Mouse (Mus musculus) forebrain, embryonic 10.5 days (tissue): ENCODE measurements around the gene Ube2i. TPM values are rescaled to one million over a fixed set of nuclear protein-coding genes. Genes with fewer than 3 reads are reported as not detected.
"Not testable (repeated sequence)": the region's sequence is repeated elsewhere in the genome, so short reads cannot be mapped to it uniquely, and the experiment has no call there.

Experiments used
- DNase-seq: peaks from one replicate; pipeline ENCODE4 v3.0.0-alpha.2; 2017; ENCODE audit warnings: low spot score; ENCODE audit errors: extremely low spot score
- H3K27ac ChIP-seq: fragments of 300-500 bp; sonication (generic); 2 replicates; pipeline ENCODE4 v1.5.1; 2016; ENCODE audit warnings: mild to moderate bottlenecking
- H3K27me3 ChIP-seq: fragments of 300-500 bp; sonication (generic); 2 replicates; pipeline ENCODE4 v1.6.1; 2016; ENCODE audit warnings: mild to moderate bottlenecking; ENCODE audit not compliant: poor library complexity, severe bottlenecking
- H3K36me3 ChIP-seq: fragments of 300-500 bp; sonication (generic); replicated peaks from 2 replicates; pipeline ENCODE4 v1.6.1; 2016; ENCODE audit warnings: mild to moderate bottlenecking, moderate library complexity
- H3K4me1 ChIP-seq: fragments of 300-500 bp; sonication (generic); 2 replicates; pipeline ENCODE4 v1.6.1; 2016
- H3K4me3 ChIP-seq: fragments of 300-500 bp; sonication (generic); 2 replicates; pipeline ENCODE4 v1.5.1; 2016; ENCODE audit warnings: mild to moderate bottlenecking, moderate library complexity
- H3K9me3 ChIP-seq: fragments of 300-500 bp; sonication (generic); 2 replicates; pipeline ENCODE4 v1.6.1; 2016; ENCODE audit warnings: mild to moderate bottlenecking, moderate library complexity
- WGBS: fragments of 180-500 bp; shearing (Covaris S2); methylation state at CpG from one replicate; pipeline ENCODE4 v1.1.7; 2016; 5-methylcytosine and 5-hydroxymethylcytosine counted together
- microRNA-seq: library from miRNA; unstranded; fragments of <30 nt; microRNA quantifications from one replicate; pipeline ENCODE4, GENCODE M21; 2017
- polyA plus RNA-seq: library from polyadenylated mRNA; unstranded; fragments of >200 nt; fragmentation: Nextera tagmentation; extraction: Ambion mirVana; gene quantifications from 2 replicates; pipeline ENCODE4 v1.2.1, GENCODE M21; 2016

The Ube2i gene
- polyA plus RNA-seq, 1 experiment from 2014 or later = 919 TPM

DNA sequence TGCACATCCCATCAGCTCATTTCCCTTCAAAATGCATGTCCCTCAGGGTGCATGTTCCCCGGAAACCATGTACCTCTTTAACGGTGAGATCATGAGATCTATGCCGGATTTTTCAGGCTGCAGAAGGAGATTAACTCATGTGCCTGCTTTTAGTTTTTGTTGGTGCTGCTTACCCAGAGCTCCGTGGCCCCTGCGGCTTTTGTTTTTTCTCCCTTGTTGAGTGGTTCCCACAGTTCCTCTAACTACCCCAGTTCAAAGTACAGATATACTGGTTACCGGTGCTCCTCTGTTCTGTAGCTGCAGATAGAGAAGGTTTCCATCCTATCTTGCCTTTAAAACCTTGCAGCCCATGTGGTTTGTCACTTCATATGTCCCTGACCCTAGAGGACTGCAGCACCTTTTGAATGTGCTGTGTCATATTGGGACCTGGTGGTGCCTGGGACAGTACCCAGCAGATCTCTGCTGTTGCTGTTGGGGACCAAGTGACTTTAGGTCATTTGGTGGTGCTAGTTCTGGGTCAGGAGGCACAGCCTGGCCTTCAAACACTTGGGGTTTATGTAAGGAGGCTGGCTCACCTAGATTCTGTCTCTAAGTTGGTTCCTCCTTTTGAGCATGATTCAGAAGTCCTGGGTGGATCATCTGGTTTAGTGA, 51.3 kb downstream of the Ube2i start:
- Histone ChIP-seq H3K4me3 (peak overlapping the region; percentile 59), H3K4me1 (peaks cover 22% of the 10 kb centered on the region), H3K27me3 (0 out of 2 replicates have a peak, but pooled peaks cover 17% of the 10 kb centered on the region), H3K27ac (peak overlapping the region; percentile 45), H3K36me3 (peaks cover 15% of the 10 kb centered on the region), H3K9me3 (no peaks in the 10 kb centered on the region)
- no peak for DNase-seq
- 39% methylated on average over 6 of the region's 6 CpGs for WGBS

GRCm38 (mm10) chr17:25222504-25222940, 51.9 kb downstream of the Ube2i start:
- not testable (repeated sequence) for H3K9me3 ChIP-seq, DNase-seq
- 0 out of 2 replicates have a peak, but pooled peaks cover 17% of the 10 kb centered on the region for H3K27me3 ChIP-seq
- 7% methylated on average over 14 of the region's 28 CpGs for WGBS
- H3K36me3 ChIP-seq = peaks cover 15% of the 10 kb centered on the region
- peak overlapping the region; percentile 45 for H3K27ac ChIP-seq
- peaks cover 22% of the 10 kb centered on the region for H3K4me1 ChIP-seq
- H3K4me3 ChIP-seq = peak overlapping the region; percentile 59

GRCm38 (mm10) chr17:25221821-25222503, 52.5 kb downstream of the Ube2i start:
- under 1% methylated on average over 18 of the region's 30 CpGs for WGBS
- peaks cover 22% of the 10 kb centered on the region for H3K4me1 ChIP-seq
- H3K9me3 ChIP-seq = no peaks in the 10 kb centered on the region
- H3K36me3 ChIP-seq = peaks cover 15% of the 10 kb centered on the region
- peak overlapping the region; percentile 77 for H3K27ac ChIP-seq
- peak; percentile 53 for DNase-seq
- peak overlapping the region; percentile 59 for H3K4me3 ChIP-seq
- H3K27me3 ChIP-seq = 0 out of 2 replicates have a peak, but pooled peaks cover 17% of the 10 kb centered on the region

- DNase-seq = no peak
- peaks cover 17% of the 10 kb centered on the region for H3K36me3 ChIP-seq
- no peak overlapping the region for H3K27ac ChIP-seq
- 100% methylated on average over 1 of the region's 1 CpGs for WGBS
- no peak overlapping the region for H3K4me3 ChIP-seq
- no peaks in the 10 kb centered on the region for H3K9me3 ChIP-seq
- 0 out of 2 replicates have a peak, but pooled peaks cover 17% of the 10 kb centered on the region for H3K27me3 ChIP-seq
- peaks cover 22% of the 10 kb centered on the region for H3K4me1 ChIP-seq
Measured at GRCm38 (mm10) chr17:25220746-25221145, 53.7 kb downstream of the Ube2i start.

DNA sequence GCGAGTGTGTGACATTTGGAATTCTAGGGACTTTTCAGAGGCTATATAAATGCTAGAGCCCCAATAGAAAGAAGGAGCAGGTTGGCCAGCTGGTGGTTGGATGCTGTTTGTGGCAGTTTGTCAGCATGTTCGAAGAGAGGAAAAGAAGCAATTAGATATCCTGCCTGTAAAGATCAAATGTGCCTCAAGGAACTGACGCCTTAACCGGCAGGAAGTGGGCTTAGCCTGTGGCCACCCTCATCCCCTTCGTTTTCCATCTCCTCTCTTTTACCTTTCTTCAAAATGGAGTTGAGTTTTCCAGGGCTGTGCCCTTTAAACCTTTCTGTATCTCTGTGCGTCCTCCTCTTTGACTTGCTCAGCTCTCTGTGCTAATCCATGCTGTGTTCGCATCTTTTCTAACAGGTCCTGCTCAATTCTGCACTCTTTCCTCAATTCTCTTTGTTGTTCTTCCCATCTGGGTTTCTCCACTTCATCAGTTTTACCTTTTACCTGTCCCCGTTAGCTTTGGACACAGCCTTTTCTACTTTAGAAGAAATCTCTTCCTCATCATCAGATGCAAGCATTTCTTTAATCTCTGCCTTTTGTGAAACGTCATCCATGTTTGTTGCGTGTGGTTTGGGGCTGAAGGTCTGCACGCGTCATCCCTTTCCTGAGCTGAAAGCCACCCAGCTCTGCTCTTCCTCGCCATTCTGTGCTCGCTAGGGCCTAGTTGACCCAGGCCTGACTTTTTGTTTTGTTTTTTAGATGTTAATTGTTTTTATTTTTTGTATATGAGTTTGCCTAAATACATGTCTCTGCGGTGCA, 54.7 kb downstream of the Ube2i start:
- H3K27ac ChIP-seq = no peak overlapping the region
- peaks cover 22% of the 10 kb centered on the region for H3K4me1 ChIP-seq
- WGBS = 92% methylated on average over 15 of the region's 15 CpGs
- H3K4me3 ChIP-seq = no peak overlapping the region
- no peaks in the 10 kb centered on the region for H3K9me3 ChIP-seq
- H3K36me3 ChIP-seq = peaks cover 28% of the 10 kb centered on the region
- 0 out of 2 replicates have a peak, but pooled peaks cover 17% of the 10 kb centered on the region for H3K27me3 ChIP-seq
- no peak for DNase-seq

GRCm38 (mm10) chr17:25218967-25219366, 55.5 kb downstream of the Ube2i start:
- DNase-seq = no peak
- Histone ChIP-seq H3K4me3 (no peak overlapping the region), H3K4me1 (peaks cover 22% of the 10 kb centered on the region), H3K36me3 (peaks cover 35% of the 10 kb centered on the region), H3K27me3 (0 out of 2 replicates have a peak, but pooled peaks cover 17% of the 10 kb centered on the region), H3K9me3 (no peaks in the 10 kb centered on the region), H3K27ac (no peak overlapping the region)
- WGBS = 92% methylated on average over 9 of the region's 9 CpGs

DNA sequence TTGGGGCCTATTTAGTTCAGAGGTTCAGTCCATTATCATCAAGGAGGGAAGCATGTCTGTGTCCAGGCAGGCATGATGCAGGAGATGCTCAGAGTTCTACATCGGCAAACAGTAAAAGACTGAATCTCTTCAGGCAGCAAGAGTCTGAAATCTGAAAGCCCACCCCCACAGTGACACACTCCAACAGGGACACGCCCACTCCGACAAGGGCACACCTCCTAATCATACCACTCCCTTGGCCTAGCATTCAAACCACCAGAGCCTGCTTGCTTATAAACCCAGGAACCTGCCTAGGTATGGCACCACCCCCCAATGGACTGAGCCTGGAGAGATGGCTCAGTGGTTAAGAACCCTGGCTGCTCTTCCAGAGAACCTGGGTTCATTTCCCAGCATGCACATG, 59.0 kb downstream of the Ube2i start:
- H3K9me3 ChIP-seq = no peaks in the 10 kb centered on the region
- H3K4me3 ChIP-seq = no peak overlapping the region
- WGBS = 87% methylated on average over 3 of the region's 3 CpGs
- DNase-seq = no peak
- 0 out of 2 replicates have a peak, but pooled peaks cover under 1% of the 10 kb centered on the region for H3K27me3 ChIP-seq
- peaks cover 65% of the 10 kb centered on the region for H3K36me3 ChIP-seq
- H3K4me1 ChIP-seq = no peaks in the 10 kb centered on the region
- no peak overlapping the region for H3K27ac ChIP-seq

Small RNAs within 50 kb of the gene (microRNA-seq; reads per million reads assigned to microRNA genes)
- not detected for gene Mir3547

Other genes with a start within 250 kb of the Ube2i start
- 10.9 and 11.5 TPM in 2 replicates for gene Tmem204, start 191.0 kb downstream of the Ube2i start, polyA plus RNA-seq
- 54.6 TPM in 2 replicates for gene Telo2, start 158.7 kb downstream of the Ube2i start, polyA plus RNA-seq
- 0.30 TPM in 1 of 2 replicates, not detected in the other for gene Ptx4, start 153.9 kb downstream of the Ube2i start, polyA plus RNA-seq
- gene Clcn7, start 141.2 kb downstream of the Ube2i start, polyA plus RNA-seq = 24.3 and 24.7 TPM in 2 replicates
- not detected in 2 replicates for gene Ccdc154, start 112.2 kb downstream of the Ube2i start, polyA plus RNA-seq
- not detected in 2 replicates for gene Gm38655, start 99.2 kb downstream of the Ube2i start, polyA plus RNA-seq
- 38.7 and 39.0 TPM in 2 replicates for gene BC003965, start 90.1 kb downstream of the Ube2i start, polyA plus RNA-seq
- 8.0 and 8.3 TPM in 2 replicates for gene Unkl, start 86.2 kb downstream of the Ube2i start, polyA plus RNA-seq
- 57.2 and 60.0 TPM in 2 replicates for gene Gnptg, start 34.5 kb downstream of the Ube2i start, polyA plus RNA-seq
- gene Tsr3, start 34.5 kb downstream of the Ube2i start, polyA plus RNA-seq = 70.2 and 76.1 TPM in 2 replicates
- gene Baiap3, start 18.3 kb downstream of the Ube2i start, polyA plus RNA-seq = 0.53 and 0.59 TPM in 2 replicates
- gene Prss34, start 23.8 kb upstream of the Ube2i start, polyA plus RNA-seq = not detected in 2 replicates
- gene Prss28, start 34.0 kb upstream of the Ube2i start, polyA plus RNA-seq = not detected in 2 replicates
- gene Prss29, start 44.0 kb upstream of the Ube2i start, polyA plus RNA-seq = not detected in 2 replicates
- gene Tpsab1, start 70.9 kb upstream of the Ube2i start, polyA plus RNA-seq = not detected in 2 replicates
- not detected in 2 replicates for gene Tpsb2, start 91.7 kb upstream of the Ube2i start, polyA plus RNA-seq
- not detected in 2 replicates for gene Tpsg1, start 94.7 kb upstream of the Ube2i start, polyA plus RNA-seq
- 1.7 and 2.2 TPM in 2 replicates for gene Cacna1h, start 159.2 kb upstream of the Ube2i start, polyA plus RNA-seq
- gene Tekt4, start 180.0 kb upstream of the Ube2i start, polyA plus RNA-seq = 0.18 TPM in 1 of 2 replicates, not detected in the other
- 0.10 TPM in 1 of 2 replicates, not detected in the other for gene Sstr5, start 222.7 kb upstream of the Ube2i start, polyA plus RNA-seq